Mouse (Mus musculus) left cerebral cortex, adult 8-10 months (tissue): ENCODE measurements around the gene Gm43191. TPM values are rescaled to one million over a fixed set of nuclear protein-coding genes. Genes with fewer than 3 reads are reported as not detected.
A peak's percentile ranks its signal among the peaks of the same experiment; 100 is the strongest.

Experiments used
- DNase-seq, 2 experiments: peaks; one replicate each; pipeline ENCODE4 v3.0.0; 2022; ENCODE audit warnings: low spot score in 2 of 2
- total RNA-seq, 4 experiments: library from RNA; stranded (reverse); gene quantifications; 2 replicates each; pipeline ENCODE4 v1.2.4; 2022

Gene Gm43191
- total RNA-seq, 4 experiments from 2014 or later: 1.0 to 3.8 (median 2.6) TPM; not detected in 1

DNA sequence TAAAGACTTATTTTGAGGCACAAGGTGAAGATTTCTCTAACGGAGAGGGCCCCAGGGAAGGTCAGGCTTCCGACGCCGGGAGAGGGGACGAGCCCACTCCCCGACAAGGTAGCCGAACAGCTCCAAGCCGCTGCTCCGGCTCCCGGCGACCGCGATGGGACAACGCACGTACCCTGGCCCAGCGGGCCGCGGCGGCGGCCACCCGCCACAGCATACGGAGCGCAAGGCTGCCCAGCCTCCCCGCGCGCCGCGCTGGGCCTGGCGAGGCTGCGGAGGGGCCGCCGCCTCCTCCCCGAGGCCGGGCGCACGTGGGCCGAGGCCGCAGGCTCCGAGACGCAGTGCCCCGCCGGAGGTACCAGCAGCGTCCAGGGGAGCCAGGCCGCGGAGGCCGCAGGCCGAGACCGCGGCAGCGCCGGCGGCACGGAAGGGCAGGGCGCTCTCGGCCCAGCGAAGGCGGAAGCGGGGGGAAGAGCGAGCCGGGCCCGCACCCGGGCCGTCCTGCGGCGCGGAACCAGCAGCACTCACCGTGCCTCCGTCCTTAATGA lies 19.1 kb downstream of the Gm43191 start:
- DNase-seq: peak in 1 of 2 experiments; percentile 37

DNA sequence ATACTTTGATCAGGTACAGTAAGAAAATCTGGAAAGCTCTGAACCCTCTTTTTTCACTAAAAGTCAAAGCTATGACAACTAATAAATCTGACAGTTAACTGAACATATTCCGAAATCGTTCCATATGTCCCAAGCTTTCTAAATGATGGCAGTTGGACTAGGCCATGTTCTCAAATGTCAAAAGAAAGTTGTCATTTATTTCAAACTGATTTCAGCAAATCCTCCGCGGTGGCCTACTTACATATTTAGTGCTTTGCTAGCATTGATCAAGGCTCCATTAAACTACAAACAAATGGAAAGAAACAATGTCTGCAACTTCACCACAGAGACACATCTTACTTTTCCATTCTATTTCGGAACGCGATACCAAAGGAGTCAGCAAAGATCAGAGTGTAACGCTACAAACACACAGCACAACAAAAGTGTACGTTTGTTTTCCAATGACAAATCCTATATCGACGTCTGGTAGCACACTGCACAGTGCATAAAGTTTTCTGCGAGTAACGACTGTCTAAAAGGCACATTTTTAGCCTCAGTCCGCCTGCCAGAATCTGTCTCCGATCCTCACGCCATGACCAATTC lies 19.7 kb downstream of the Gm43191 start:
- DNase-seq: no peak

DNA sequence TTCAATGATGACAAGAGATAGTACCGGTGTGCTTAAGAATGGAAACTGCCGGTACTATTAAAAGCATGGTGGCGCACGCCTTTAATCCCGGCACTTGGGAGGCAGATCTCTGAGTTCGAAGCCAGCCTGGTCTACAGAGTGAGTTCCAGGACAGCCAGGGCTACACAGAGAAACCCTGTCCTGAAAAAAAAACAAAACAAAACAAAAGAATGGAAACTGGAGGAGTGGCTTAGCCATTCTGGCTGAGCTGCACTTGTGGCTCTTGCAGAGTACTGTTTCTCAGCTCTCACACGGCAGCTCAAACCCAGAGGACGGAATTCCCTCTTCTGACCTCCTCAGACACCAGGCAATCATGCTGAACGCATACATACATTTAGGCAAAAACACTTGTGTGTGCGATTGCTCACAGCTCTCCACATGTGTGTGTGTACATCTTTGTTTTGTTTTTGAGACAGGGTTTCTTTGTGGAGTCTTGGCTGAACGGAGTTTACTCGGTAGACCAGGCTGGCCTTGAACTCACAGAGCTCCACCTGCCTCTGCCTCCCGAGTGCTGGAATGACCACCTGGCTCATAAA lies 21.1 kb downstream of the Gm43191 start:
- DNase-seq: no peak

DNA sequence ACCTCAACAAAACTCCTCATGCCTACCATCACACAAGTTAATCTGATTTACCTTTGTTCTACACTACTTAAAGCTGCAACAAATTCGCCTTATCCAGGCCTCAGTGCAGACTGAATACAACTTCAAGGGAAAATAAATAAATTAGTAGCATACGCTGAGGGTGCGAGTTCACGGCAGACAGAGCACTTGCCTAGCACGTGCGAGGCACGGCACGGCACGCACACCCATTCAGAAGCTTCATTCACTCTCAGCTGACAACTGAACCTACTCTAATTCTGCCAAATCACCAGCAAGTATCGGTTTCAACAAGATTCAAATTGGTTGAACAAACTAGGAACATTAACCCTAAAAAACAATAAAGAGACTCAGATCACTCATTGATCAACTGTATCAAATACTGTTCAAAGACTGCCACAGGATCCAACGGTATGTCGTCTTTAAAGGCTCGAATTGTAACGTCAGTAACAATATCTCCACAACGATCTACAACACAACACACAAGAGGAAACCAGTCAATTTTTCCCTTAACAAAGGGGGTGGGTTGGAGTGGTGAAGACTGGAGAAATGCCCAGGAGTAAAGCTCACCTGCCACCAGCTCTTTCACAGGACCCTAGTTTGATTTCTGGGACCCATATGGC lies 22.0 kb downstream of the Gm43191 start:
- DNase-seq: no peak

DNA sequence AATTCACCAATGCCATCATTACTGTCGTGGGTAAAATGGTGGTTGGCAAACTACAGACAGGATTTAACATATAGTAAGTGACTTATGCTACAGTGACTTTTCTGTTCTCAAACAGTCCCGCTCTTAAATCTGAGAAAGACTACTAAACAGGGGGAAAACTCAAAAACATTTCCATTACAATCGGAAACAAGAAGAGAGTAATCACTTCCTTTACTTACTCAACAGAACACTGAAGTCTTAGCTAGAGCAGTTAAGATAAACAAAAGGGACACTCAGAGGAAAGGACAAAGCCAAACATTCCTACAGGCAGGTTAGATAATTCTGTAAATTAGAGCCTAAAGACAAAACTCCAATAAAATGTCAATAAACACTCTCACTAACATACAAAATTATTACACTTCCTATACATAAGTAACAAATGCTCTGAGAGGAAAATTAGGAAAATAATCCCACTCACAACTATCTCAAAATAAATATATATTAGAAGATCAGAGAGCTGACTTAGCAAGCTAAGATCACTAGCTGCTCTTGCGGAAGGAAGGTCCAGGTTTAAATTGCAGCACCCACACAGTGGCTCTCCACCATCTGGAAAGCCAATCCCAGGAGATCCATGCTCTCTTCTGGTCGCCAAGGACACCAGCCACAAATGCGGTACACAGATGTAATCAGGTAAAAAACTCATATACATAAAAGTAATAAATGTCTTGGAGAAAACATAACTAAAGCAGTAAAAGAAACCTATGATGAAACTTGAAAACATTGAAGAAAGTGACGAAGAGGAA lies 24.7 kb downstream of the Gm43191 start:
- DNase-seq: no peak

DNA sequence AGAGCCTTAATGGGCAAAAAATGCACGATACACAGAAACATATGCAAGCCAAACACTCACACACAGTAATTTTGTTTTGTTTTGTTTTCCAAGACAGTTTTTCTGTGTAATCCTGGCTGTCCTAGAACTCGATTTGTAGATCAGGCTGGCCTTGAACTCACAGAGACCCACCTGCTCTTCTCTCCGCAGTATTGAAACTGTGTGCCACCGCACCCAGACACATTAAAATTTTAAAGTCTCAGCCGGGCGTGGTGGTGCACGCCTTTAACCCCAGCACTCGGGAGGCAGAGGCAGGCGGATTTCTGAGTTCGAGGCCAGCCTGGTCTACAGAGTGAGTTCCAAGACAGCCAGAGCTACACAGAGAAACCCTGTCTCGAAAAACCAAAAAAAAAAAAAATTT lies 27.0 kb downstream of the Gm43191 start:
- DNase-seq: peak in 1 of 2 experiments; percentile 2

DNA sequence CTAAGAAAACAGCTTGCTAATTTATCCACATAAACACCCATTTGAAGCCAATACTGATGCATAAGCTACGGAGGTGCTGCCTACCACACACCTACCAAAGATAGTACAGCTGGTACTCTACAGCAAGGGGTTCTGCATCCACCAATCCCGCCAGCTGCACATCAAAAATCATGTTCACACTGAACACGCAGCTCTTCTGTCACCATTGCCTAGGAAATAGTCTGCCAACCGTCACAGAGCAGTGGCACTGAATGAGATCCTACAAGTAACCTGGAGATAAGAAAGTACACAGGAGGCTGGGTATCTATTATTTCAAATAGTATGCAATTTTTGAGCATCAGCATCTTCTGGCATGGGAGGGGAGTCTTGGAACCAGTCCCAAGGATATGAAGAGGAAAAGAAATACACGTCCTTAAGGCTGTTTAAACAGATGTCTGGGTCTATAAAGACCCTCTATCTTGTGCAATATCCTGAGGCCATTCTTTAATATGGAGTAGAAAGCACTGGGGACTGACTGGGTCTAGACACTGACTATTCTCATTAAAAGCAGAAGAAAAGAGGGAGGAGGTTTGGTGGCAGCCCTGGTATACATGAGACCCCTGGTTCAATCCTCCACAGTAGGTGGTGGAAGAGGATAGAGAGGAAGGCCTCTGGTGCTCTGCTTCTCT lies 27.6 kb downstream of the Gm43191 start:
- peak in 1 of 2 experiments; percentile 3 for DNase-seq

DNA sequence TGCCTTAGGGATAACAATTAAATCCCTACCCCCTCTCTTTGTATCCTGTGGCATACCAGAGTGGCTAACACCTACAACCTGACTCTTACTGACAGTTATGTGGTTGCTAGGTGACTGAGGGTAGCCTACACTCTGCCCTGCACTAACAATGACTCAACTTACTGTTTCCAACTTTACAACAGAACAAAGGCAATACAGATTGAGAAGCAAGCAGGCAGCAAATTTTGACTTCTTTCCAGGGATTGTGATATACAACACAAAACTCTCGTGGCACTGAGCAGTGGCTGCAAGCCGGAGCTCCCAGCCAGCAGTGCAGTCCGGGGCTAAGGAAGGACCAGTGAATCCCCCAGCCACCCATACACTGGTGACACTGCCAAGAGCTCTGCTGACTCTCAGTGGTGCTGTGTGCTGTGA lies 29.0 kb downstream of the Gm43191 start:
- DNase-seq: peak in 1 of 2 experiments; percentile 8

DNA sequence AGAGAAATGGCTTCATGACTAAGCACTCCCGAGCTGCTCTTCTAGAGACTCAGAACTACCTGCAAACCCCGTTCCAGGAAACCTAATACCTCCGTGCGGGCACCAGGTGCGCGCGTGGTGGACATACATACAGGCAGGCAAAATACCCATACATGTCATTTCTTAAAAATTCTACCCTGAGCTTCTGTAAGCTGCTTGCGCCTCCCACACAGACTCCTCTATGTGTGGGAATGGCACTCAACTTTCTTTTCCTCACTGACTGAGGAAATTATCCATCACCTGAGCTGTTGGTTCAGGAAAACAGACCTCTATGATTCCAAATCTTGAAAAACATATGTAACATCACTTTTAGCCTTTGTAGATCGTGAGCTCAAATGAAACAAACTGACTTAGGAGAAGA lies 30.4 kb downstream of the Gm43191 start:
- DNase-seq: no peak

DNA sequence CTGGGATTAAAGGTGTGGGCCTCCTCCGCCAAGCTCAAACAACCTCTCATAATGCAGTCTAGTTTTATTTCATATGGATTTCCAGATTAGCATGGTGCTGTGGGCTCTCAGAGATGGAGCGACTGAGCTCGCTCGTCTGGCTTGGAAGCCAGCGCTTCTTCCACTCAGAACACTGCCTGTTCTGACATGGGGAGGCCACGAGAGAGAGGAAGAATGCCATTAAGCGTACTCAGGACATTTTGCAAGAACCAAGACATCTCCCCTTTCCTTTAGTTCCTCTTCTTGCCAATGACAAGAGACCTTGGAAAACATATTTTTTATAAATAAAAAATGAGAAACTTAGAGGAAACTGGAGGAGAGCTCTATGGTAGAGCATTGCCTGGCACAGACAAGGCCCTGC lies 32.3 kb downstream of the Gm43191 start:
- DNase-seq: no peak

DNA sequence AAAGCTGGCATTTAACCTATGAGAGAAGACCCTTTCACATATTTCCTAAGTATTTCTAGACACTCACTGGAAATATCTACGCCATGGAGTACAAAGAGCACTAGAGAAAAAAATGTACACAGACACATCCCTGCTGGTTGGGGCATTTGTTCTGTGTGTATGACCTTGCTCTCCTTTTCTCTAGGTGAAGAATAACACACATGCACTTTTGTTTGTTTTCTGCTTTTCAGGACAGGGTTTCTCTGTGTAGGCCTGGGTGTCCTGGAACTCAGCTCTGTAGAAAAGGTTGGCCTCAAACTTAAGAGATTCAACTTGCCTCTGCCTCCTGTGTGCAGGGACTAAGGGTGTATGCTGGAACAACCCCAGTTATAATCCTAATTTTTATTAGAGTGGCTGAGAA lies 34.7 kb downstream of the Gm43191 start:
- DNase-seq: no peak

DNA sequence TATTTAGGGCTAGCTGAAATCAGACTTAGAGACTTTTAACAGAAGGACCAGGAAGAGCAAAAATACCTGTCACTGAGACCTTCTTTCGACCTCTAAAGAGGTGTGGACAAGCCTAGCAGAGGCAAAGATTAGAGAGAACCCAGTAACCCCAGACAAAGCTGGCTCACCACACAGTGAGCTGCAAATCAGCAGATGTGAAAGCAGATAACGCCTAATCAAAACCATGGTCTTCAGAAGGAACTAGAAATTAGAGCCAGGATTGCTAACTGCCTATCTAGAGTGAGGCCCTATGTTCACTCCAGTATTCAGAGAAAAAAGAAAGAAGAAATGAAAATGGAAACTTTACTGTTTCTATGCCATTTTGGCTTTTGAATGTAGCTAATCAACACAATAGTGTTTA lies 38.7 kb downstream of the Gm43191 start:
- DNase-seq: no peak

DNA sequence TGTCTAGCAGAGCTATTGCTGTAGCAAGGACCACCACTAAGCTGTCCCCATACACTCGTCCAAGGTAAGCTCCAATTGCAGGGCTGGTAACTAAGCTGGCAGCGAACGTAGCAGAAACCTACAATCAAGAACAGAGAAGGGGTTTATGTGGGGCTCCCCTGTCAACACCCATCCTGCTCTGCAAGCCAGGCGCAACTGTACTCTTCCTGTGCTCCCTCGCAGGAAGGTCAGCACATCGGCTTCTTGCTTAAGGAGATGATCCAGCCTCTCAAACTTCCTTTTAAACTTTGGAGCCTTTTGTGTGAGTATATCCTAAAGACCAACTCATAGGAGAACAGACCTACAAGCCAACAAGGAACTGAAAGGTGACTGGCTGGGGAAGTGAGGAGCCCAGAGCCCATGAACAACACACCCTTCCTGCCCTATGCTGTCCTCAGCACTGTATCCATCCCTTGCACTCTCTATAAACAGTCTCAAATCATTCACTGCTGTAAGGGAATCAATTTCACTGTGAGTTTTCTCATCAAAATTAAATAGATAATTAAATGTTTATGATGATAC lies 39.2 kb downstream of the Gm43191 start:
- no peak for DNase-seq

DNA sequence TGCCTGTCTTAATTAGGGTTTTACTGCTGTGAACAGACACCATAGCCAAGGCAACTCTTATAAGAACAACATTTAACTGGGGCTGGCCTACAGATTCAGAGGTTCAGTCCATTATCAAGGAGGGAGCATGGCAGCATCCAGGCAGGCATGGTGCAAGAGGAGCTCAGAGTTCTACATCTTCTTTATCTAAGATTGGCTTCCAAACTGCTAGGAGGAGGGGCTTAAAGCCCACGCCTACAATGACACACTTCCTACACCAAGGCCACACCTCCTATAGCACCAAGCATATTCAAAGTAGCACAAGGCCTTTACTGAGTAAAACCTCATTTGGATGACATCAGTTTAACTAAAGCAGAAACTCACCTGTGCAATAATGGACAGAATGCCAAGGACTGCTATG lies 41.0 kb downstream of the Gm43191 start:
- no peak for DNase-seq

DNA sequence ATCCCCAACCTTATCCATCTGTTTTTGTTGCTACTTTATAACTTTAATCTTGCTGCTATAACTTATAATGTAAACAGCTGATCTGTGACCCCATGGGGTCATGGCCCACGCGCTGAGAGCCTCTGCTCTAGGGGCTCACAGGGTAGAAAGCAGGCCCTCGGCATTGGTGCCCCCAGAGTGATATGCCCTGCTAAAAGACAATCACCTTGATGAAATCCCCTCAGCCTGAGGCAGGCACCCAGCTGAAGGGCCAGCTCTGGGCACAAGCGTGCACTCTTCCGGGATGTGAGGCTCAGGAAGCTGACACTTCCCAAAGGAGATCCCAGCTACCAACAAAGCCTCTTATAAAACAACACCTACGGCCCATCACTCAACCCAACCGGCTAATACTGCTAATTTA lies 42.5 kb downstream of the Gm43191 start:
- no peak for DNase-seq

DNA sequence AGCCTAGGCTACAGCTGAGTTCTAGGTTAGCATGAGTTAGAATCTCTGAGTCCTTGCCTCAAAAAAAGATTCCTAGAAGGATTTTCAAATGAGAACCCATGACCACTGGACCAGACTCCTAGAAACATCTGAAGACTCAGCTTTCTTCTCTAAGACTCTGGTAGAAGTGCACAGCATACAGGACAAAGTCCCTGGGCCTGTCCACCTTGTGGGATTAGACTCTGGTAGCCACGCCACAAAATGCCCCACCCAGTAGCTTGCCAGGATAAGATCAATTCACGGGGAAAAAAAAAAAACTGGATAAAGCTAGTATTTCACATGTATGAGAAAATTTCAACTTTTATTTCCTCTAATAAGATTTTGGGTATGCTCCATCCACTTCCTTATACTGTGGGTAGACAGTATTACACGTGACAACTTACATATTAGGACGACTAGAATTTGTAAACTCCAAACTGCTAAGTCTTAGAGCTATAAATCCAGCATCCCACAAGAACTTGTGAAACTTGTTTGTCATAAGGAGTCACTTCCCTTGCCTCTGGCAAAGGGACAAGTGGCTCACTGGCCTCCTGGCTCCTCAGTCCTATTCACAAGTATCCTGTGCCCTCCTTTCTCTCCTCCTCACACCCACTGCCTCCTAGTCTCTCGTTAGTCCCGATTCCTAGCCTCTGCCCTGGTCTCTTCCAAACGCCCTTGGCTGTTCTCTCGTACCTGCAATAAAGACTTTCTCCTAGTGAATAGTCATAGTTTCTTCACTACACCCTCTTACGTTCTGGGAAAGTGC lies 43.2 kb downstream of the Gm43191 start:
- DNase-seq: no peak

DNA sequence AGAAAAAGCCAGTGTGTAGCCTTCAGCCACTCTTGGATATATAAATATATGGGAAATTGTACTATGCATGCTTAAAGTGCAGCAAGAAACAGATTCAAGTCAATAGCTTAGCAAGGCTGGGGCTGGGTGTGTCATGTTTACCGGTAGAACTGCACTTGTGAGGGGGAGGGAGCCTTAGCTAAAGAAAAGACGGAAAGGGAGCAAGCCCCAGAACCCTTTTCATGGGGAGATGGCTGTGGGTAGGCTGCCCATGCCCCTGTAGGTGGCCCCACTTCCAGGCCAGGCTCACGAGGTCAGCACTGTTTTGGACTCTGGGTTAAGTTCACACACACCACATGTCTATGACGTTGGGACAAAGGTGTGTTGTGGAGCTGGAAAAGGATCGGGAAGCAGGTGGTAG lies 45.3 kb downstream of the Gm43191 start:
- no peak for DNase-seq

DNA sequence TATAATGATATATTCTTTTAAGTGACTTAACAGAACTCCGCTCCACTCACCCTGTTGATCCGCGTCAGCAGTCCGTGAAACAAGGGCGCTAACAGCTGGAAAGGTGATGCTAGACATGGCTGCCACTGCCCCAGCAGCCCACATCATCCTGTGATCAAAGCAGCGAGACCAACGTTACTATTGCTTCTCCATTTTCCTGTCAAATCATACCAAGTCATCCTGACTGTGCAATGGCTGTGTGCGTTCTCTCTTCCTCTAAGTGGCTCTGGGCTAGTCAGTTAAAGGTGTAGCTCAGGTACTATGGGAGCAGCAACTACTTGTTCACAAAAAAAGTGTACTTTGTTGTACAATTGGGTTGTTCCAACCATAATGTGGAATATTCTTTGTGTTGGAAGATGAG lies 46.2 kb downstream of the Gm43191 start:
- no peak for DNase-seq

DNA sequence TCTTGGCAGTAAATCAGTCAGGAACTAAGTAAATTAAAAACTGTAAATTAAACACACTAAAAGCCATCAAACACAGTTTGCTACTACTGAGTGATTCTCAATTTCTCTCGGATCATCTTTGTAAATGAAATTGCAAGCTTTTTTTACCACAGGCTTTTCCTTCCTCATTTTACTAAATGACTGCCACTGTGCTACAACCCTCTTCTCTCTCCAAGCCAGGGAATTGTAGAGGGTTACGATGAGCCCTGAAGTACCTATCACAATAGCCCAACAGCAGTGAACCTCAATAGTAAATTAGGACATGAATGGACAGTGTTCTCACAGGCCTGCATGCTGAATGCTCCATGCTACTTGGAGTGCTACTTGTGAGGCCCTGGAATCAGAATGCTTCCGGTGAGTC lies 47.0 kb downstream of the Gm43191 start:
- no peak for DNase-seq

DNA sequence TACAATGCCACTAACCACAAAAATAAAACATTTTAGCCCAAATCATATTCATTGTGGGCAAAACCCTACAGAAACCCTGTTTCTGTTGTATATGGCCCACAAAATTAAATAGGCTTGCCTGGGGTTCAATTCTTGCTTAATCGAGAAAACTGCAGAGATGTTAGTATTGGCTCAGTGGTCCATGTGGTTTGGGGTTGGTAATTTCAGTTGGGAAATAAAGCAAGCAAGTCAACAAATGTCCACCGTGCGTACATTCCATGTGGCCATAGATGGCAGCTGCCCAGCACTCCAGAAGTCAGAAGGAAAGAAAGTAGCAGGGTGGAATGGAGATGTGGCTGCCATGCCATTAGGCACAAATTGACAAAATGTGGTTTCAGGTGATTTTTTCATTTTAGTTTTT lies 48.1 kb downstream of the Gm43191 start:
- DNase-seq: no peak
